Mouse (Mus musculus): ENCODE results near the gene Osbpl9. TPM values are rescaled to one million over a fixed set of nuclear protein-coding genes. Genes with fewer than 3 reads are reported as not detected.

The Osbpl9 gene
- polyA plus RNA-seq (2012; rRNA removed) = 63.5 and 67.8 TPM in 2 replicates

DNA sequence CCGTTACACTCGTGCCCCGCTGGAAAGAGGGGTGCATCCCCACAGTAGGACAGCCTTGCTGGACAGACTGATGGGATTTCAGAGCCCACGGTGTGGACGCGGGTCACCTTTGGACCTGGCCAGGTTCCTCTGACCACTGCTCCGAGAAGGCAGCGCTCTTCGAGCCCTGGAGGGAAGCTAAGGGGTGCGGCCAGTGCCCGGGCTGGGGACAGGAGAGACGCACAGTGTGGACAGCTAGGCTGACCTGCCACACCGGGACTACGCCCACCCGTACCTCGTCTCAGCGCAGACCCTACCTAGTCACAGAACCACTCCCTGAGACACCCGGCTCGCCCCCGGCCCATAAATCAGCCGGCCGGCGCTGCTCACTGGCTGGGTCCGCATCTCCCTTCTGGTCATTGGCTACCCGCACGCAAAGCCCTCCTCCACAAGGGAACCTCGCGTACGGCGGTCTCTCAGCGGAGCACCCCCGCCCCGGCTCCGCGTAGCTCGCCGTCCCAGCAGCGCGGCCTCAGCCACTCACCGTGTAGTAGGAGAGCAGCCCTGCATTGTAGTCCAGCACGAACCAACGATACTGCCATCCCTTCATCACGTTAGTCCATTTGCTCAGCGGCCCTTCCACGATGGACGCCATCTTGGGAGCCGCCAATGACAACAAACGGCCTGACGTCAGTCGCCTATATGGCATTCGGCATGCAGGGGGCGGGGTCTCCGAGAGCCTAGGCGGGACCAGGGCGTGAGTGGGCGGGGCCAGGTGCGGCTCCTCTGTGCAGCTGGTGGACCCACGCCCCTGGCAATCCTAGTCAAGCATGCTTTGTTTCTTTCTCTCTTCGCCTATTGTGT lies at the start of gene Osbpl9:
Gene Osbpl9, minus strand, starts transcription at position 691 of the 843 bp plus-strand sequence.
- peak within 1 kb of the TSS; percentile 81 for H3K27ac ChIP-seq (ENCODE audit: insufficient read depth, low read length)

DNA sequence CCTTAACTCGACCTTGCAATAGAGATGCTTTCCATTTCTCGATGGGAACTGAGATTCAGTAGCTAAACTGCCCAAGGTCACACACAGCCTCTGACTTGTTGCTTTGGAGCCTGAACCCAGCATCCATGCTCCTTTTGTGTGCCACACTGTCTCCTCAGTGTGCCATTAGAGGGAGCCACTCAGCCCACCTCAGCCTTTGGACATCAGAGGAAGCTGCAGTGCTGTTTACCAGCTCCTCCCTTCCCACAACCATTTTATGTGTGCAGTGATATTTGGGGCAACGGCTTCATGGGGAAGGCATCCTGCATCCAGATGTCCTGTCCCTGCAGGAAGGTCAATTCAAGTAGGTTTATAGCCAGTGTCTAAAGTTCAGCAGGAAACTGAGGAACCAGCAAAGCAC lies 49.5 kb upstream of the Osbpl9 start:
- whole genome bisulfite sequencing = 35% methylated on average over 3 of the region's 3 CpGs
- Histone ChIP-seq H3K4me3 (ENCODE audit: extremely low read depth, insufficient read depth, insufficient read length) (no peak overlapping the region), H3K27ac (ENCODE audit: insufficient read depth, low read length) (no peak overlapping the region), H3K27me3 (ENCODE audit: control insufficient read depth, insufficient read depth, low read length) (no peaks in the 10 kb centered on the region), H3K4me1 (ENCODE audit: control insufficient read depth, insufficient read depth, insufficient read length) (no peaks in the 10 kb centered on the region; the same call in 1 of the 2 replicates), H3K36me3 (ENCODE audit: control insufficient read depth, insufficient read depth, low read length) (no peaks in the 10 kb centered on the region)
- DNase-seq (ENCODE audit: low read depth in 1 of 2, low spot score in 2 of 2) = peak; percentile 14 to 29
- TF ChIP-seq CTCF (IDR thresholded peaks at IDR 0.05; ENCODE audit: extremely low read depth, insufficient read depth, insufficient read length, insufficient replicate concordance) (peak; percentile 51; the same call in 1 of the 2 replicates), POLR2A (IDR thresholded peaks at IDR 0.05; ENCODE audit: low read depth, low read length) (no peak)

More for the DNA sequence above, at the start of gene Osbpl9:
- Histone ChIP-seq H3K4me1 (ENCODE audit: control insufficient read depth, insufficient read depth, insufficient read length) (no peaks in the 10 kb centered on the region), H3K36me3 (ENCODE audit: control insufficient read depth, insufficient read depth, low read length) (no peaks in the 10 kb centered on the region), H3K4me3 (ENCODE audit: extremely low read depth, insufficient read depth, insufficient read length) (peak within 1 kb of the TSS; percentile 86), H3K27me3 (ENCODE audit: control insufficient read depth, insufficient read depth, low read length) (no peaks in the 10 kb centered on the region)
- DNase-seq (ENCODE audit: low read depth in 1 of 2, low spot score in 2 of 2) = peak; percentile 92 to 99
- no peak for TF ChIP-seq CTCF (IDR thresholded peaks at IDR 0.05; ENCODE audit: extremely low read depth, insufficient read depth, insufficient read length, insufficient replicate concordance)
- TF ChIP-seq POLR2A (IDR thresholded peaks at IDR 0.05; ENCODE audit: low read depth, low read length) = no peak
- WGBS = under 1% methylated on average over 59 of the region's 59 CpGs

DNA sequence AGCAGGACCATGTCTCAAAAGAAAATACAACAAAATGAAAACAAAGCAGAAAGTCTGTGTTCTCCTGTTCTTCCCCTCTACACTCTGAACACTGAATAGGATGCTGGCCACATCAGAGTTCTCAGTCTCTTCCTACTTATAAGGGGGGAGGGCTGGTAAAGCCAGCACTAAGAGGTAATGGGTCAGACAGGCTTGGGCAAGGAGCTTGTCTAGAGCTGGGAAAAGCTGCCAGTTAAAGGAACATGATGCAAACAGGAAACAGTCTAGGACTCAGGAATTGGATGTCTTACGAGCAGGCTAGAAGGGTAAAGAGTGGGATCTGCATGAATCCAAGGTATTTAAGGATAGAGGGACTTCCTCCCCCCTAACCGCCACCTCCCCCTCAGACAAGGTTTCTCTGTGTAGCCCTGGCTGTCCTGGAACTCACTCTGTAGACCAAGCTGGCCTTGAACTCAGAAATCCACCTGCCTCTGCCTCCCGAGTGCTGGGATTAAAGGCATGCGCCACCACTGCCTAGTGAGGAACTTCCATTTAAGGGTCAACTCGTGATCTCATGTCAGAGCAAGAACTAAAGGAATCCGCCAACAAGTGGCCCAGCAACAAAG lies 43.0 kb upstream of the Osbpl9 start:
- TF ChIP-seq CTCF (IDR thresholded peaks at IDR 0.05; ENCODE audit: extremely low read depth, insufficient read depth, insufficient read length, insufficient replicate concordance) (no peak), POLR2A (IDR thresholded peaks at IDR 0.05; ENCODE audit: low read depth, low read length) (no peak)
- H3K36me3 ChIP-seq (ENCODE audit: control insufficient read depth, insufficient read depth, low read length) = no peaks in the 10 kb centered on the region
- H3K4me1 ChIP-seq (ENCODE audit: control insufficient read depth, insufficient read depth, insufficient read length) = no peaks in the 10 kb centered on the region
- no peak for DNase-seq (ENCODE audit: low read depth in 1 of 2, low spot score in 2 of 2)
- H3K27me3 ChIP-seq (ENCODE audit: control insufficient read depth, insufficient read depth, low read length) = no peaks in the 10 kb centered on the region
- 85% methylated on average over 6 of the region's 6 CpGs for WGBS
- no peak overlapping the region for H3K4me3 ChIP-seq (ENCODE audit: extremely low read depth, insufficient read depth, insufficient read length)
- H3K27ac ChIP-seq (ENCODE audit: insufficient read depth, low read length) = no peak overlapping the region

DNA sequence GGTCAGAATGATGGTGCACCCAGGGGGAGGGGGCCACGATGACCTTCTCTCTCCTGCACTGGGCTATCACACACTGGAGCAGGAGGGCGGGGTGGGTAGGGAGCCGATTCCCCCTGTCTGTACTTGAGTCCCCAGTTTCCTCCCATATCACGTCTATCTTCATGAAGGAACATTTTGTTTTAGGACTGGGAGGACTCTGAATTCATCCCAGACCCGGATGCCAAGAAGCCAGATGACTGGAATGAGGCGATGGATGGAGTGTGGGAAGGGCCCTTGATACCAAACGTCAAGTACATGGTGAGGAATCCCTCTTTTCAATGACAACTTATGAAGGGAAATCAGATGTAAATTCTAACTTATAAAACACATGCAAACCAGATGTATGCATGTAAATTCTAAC lies 42.4 kb upstream of the Osbpl9 start:
- no peaks in the 10 kb centered on the region for H3K27me3 ChIP-seq (ENCODE audit: control insufficient read depth, insufficient read depth, low read length)
- TF ChIP-seq POLR2A (IDR thresholded peaks at IDR 0.05; ENCODE audit: low read depth, low read length) = no peak
- TF ChIP-seq CTCF (IDR thresholded peaks at IDR 0.05; ENCODE audit: extremely low read depth, insufficient read depth, insufficient read length, insufficient replicate concordance) = no peak
- H3K27ac ChIP-seq (ENCODE audit: insufficient read depth, low read length) = no peak overlapping the region
- 85% methylated on average over 7 of the region's 7 CpGs for WGBS
- H3K36me3 ChIP-seq (ENCODE audit: control insufficient read depth, insufficient read depth, low read length) = no peaks in the 10 kb centered on the region
- DNase-seq (ENCODE audit: low read depth in 1 of 2, low spot score in 2 of 2) = no peak
- H3K4me1 ChIP-seq (ENCODE audit: control insufficient read depth, insufficient read depth, insufficient read length) = no peaks in the 10 kb centered on the region
- no peak overlapping the region for H3K4me3 ChIP-seq (ENCODE audit: extremely low read depth, insufficient read depth, insufficient read length)

DNA sequence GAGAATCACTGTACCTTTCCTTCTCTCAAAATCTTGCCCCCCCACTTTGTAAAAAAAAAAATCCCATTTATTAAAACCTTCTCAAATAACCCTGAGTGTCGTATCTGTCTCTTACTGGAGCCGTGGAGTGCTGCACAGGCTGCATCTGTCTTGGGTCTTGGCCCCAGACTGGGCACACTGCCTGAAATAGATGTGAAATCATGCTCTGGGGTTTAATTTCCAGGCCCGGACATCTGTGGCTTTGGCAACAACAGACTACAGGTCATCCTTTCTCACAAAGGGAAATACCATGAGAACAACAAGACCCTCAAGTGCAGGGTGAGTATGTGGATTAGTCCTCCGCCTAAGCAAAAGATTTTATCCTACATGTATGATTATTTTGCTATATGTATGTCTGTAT lies 39.9 kb upstream of the Osbpl9 start:
- 84% methylated on average over 4 of the region's 4 CpGs for WGBS

DNA sequence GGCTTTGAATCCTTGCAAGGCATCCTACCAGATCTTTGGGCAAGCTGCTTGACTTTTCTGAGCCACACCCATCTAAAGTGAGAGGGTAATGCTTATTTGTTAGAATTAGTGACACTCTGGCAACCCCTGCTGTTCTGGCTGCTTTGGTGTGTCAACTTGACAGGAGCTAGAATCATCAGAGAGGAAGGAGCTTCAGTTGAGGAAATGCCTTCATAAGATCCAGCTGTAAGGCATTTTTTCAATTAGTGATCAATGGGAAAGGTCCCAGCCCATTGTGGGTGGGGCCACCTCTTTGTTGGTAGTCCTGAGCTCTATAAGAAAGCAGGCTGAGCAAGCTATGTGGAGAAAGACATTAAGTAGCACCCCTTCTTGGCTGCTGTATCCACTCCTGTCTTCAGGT lies 39.1 kb upstream of the Osbpl9 start:
- no peak overlapping the region for H3K4me3 ChIP-seq (ENCODE audit: extremely low read depth, insufficient read depth, insufficient read length)
- no peaks in the 10 kb centered on the region for H3K36me3 ChIP-seq (ENCODE audit: control insufficient read depth, insufficient read depth, low read length)
- no peak overlapping the region for H3K27ac ChIP-seq (ENCODE audit: insufficient read depth, low read length)
- H3K4me1 ChIP-seq (ENCODE audit: control insufficient read depth, insufficient read depth, insufficient read length) = no peaks in the 10 kb centered on the region
- no peaks in the 10 kb centered on the region for H3K27me3 ChIP-seq (ENCODE audit: control insufficient read depth, insufficient read depth, low read length)
- no peak for TF ChIP-seq CTCF (IDR thresholded peaks at IDR 0.05; ENCODE audit: extremely low read depth, insufficient read depth, insufficient read length, insufficient replicate concordance)
- TF ChIP-seq POLR2A (IDR thresholded peaks at IDR 0.05; ENCODE audit: low read depth, low read length) = no peak
- DNase-seq (ENCODE audit: low read depth in 1 of 2, low spot score in 2 of 2) = no peak

More for the DNA sequence above, 39.9 kb upstream of the Osbpl9 start:
- Histone ChIP-seq H3K4me3 (ENCODE audit: extremely low read depth, insufficient read depth, insufficient read length) (no peak overlapping the region), H3K36me3 (ENCODE audit: control insufficient read depth, insufficient read depth, low read length) (no peaks in the 10 kb centered on the region), H3K27ac (ENCODE audit: insufficient read depth, low read length) (no peak overlapping the region), H3K4me1 (ENCODE audit: control insufficient read depth, insufficient read depth, insufficient read length) (no peaks in the 10 kb centered on the region), H3K27me3 (ENCODE audit: control insufficient read depth, insufficient read depth, low read length) (no peaks in the 10 kb centered on the region)
- TF ChIP-seq POLR2A (IDR thresholded peaks at IDR 0.05; ENCODE audit: low read depth, low read length) (no peak), CTCF (IDR thresholded peaks at IDR 0.05; ENCODE audit: extremely low read depth, insufficient read depth, insufficient read length, insufficient replicate concordance) (no peak)
- DNase-seq (ENCODE audit: low read depth in 1 of 2, low spot score in 2 of 2) = no peak

All from spleen, adult 2 months (tissue).